Mouse (Mus musculus) megakaryocyte, embryonic 14.5 days (primary cell): ENCODE data around the gene Nat8f4. TPM values are rescaled to one million over a fixed set of nuclear protein-coding genes. Genes with fewer than 3 reads are reported as not detected.
"Not testable (repeated sequence)": the region's sequence is repeated elsewhere in the genome, so short reads cannot be mapped to it uniquely, and the experiment has no call there.

Source experiments
- H3K27me3 ChIP-seq: replicated peaks from 2 replicates; pipeline ENCODE3; 2012; ENCODE audit warnings: inconsistent platforms
- H3K36me3 ChIP-seq: replicated peaks from 2 replicates; pipeline ENCODE3; 2012; ENCODE audit warnings: low read length, inconsistent platforms, mixed read lengths
- H3K4me1 ChIP-seq: 2 replicates; pipeline ENCODE4 v1.6.1; 2012; ENCODE audit warnings: inconsistent platforms
- H3K4me3 ChIP-seq: replicated peaks from 2 replicates; pipeline ENCODE3; 2012; ENCODE audit warnings: moderate library complexity, mild to moderate bottlenecking, inconsistent platforms
- H3K9me3 ChIP-seq: 2 replicates; pipeline ENCODE4 v1.6.1; 2012; ENCODE audit warnings: inconsistent platforms
- FLI1 ChIP-seq: IDR thresholded peaks from 2 replicates; pipeline ENCODE4 v1.6.1; 2012; ENCODE audit warnings: low read length, inconsistent platforms, mixed read lengths
- GATA1 ChIP-seq: IDR thresholded peaks from 3 replicates; pipeline ENCODE4 v1.6.1; 2012; ENCODE audit warnings: mixed read lengths, low read length, inconsistent platforms, borderline replicate concordance
- polyA plus RNA-seq: library from polyadenylated mRNA; stranded (reverse); fragments of >175 nt; gene quantifications from 2 replicates; pipeline ENCODE4 v1.2.3, GENCODE M21; 2012; ENCODE audit warnings: low replicate concordance; ENCODE audit not compliant: insufficient read depth

Nat8f4 gene
- polyA plus RNA-seq, 1 experiment = not detected

DNA sequence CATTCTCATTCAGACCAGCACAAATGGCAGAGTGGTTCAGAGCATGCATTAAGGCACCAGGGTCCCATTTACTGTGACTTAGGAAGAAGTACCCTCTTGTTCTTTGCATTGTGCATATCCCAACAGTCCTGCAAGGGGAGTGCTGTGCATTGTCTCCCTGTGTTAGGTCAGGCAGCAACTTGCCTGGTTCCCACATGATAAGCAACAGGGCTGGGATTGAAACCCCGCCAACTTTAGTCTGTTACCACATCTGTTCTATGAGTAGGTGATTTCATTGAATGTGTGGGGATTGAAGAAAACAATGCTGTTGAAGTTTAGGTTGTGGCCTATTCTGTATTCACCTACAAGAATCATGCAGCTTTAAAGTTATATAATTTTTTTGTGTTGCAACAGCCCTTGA lies 22.0 kb upstream of the Nat8f4 start:
- Histone ChIP-seq H3K9me3 (no peaks in the 10 kb centered on the region), H3K4me3 (no peak overlapping the region), H3K4me1 (peaks cover 5% of the 10 kb centered on the region), H3K27me3 (no peaks in the 10 kb centered on the region), H3K36me3 (peaks cover 90% of the 10 kb centered on the region)
- no peak for TF ChIP-seq FLI1
- TF ChIP-seq GATA1 = no peak

DNA sequence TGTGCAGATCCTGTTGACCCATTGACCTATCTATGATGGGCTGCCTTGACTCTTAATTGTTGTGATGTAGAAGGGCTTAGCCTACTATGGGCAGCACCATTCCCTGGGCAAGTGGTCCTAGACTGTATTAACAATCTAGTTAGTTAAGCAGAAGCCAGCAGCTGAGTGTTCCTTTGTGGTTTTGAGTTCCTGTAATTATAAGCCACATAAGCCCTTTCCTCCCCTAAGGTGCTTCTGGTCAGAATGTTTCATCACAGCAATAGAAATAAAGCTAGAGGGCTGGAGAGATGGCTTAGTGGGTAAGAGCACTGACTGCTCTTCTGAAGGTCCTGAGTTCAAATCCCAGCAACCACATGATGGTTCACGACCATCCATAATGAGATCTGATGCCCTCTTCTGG lies 19.0 kb upstream of the Nat8f4 start:
- H3K9me3 ChIP-seq = no peaks in the 10 kb centered on the region
- peaks cover 91% of the 10 kb centered on the region for H3K36me3 ChIP-seq
- TF ChIP-seq GATA1 = no peak
- no peak for TF ChIP-seq FLI1
- H3K4me3 ChIP-seq = no peak overlapping the region
- H3K27me3 ChIP-seq = no peaks in the 10 kb centered on the region
- peaks cover 5% of the 10 kb centered on the region for H3K4me1 ChIP-seq

DNA sequence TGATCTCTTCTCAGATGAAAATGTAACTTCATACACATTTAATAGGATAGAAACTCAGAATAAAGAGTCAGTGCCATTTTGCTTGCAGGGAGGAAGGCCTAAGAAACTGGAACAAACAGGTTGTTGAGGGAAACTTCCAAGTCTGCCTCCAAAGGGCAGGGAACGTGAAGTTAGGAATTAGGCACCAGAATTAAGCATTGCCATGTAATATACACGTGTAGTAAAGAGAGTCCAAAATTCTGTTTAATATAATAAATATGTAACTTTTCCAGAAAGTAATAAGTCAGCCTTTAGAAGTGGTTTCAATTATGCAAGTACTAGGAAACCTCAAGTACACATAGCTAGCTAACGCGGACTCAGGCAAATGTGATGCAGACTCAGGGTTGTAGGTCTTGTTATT lies 14.7 kb upstream of the Nat8f4 start:
- no peak overlapping the region for H3K4me3 ChIP-seq
- H3K36me3 ChIP-seq = peaks cover 51% of the 10 kb centered on the region
- TF ChIP-seq GATA1 = no peak
- TF ChIP-seq FLI1 = no peak
- H3K27me3 ChIP-seq = no peaks in the 10 kb centered on the region
- peaks cover 21% of the 10 kb centered on the region for H3K4me1 ChIP-seq
- no peaks in the 10 kb centered on the region for H3K9me3 ChIP-seq

DNA sequence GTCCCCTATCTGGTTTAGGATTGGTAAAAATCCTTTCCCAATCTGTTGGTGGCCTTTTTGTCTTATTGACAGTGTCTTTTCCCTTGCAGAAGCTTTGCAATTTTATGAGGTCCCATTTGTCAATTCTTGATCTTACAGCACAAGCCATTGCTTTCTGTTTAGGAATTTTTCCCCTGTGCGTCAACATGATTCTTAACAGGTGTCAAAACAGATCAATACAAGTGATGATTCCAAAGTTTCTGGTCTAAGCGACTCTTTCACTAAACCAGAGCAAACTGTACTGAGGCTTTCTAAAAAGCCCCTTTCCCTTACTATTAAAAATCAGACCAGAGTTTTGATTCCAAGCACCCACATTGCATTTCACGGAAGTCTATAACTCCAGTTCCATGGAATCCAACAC lies 13.7 kb upstream of the Nat8f4 start:
- not testable (repeated sequence) for H3K4me3 ChIP-seq, H3K9me3 ChIP-seq, H3K27me3 ChIP-seq
- H3K36me3 ChIP-seq = peaks cover 42% of the 10 kb centered on the region
- peaks cover 22% of the 10 kb centered on the region for H3K4me1 ChIP-seq

DNA sequence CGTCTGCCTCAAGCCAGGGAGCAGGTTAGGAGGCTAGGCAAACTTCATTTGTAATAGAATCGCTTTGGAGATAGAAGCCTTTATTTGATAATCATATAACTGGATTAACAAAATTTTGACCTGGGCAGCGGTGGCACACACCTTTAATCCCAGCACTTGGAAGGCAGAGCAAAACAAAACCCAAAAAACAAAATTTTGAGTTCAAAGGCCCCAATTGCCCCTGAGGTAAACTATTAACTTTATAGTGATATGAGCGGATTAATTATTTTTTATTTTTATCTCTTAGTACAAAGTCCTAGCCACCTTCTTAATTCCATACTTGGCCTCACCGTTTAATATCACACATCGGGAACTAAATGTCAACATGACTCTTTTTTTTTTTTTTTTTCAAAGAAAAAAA lies 11.9 kb upstream of the Nat8f4 start:
- peak overlapping the region; percentile 94 for H3K4me3 ChIP-seq
- H3K4me1 ChIP-seq = peaks cover 24% of the 10 kb centered on the region
- H3K9me3 ChIP-seq = no peaks in the 10 kb centered on the region
- no peaks in the 10 kb centered on the region for H3K27me3 ChIP-seq
- TF ChIP-seq FLI1 = no peak
- no peak for TF ChIP-seq GATA1
- H3K36me3 ChIP-seq = peaks cover 27% of the 10 kb centered on the region

DNA sequence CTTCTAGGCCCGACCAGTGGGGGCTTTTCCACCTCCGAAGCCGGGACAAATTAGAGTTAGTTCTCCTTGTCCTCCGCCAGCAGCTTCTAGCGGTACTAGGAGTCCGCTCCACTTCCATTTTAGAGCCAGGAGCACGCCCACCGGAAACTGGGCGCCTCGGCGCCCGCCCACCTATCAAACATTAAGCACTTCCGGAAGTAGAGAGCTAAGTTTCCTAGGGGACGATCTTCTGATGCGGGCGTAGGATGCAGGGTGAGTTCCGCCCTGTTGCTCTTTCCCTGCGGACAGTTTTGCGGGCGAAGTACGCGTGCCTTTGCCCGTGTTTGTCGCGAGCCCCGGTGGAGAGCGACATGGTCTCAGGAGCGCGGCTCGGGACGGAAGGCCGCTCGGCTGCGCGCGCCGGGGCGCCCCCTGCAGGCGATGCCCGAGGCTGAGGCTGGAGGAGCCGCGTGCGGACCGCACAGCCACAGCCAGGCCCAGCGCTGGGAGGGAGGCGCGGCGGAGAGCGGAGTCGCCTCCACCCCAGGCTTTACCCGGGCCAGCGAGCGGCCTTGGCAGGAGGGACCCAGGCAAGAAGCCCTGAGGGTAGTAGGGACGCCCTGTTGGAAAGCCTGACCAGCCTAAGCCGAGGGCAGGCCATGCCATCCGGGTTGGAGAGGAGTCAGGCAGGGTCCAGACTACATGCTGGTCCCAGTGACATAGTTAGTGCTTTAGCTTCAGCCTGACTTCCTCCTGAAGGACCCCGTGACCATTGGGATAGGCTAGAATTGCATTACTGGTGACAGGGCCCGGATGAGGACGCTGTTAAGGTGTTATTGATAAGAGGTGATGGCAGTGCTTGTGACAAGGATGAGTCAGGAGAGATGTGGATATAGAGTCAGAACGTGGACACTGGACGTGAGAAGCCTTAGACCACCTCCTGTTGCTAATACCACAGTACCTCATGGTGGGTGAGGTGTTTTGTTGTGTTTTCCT lies 11.1 kb upstream of the Nat8f4 start, which contains the start of gene Nat8f1:
Nat8f1 (minus strand) TSS at position 149 of the 975 bp plus-strand sequence.
- Histone ChIP-seq H3K4me3 (peak within 1 kb of the TSS; percentile 94), H3K36me3 (peaks cover 26% of the 10 kb centered on the region), H3K4me1 (peaks cover 24% of the 10 kb centered on the region)
- not testable (repeated sequence) for H3K27me3 ChIP-seq, H3K9me3 ChIP-seq
- peak; percentile 71; the same call in 1 of the 2 replicates for TF ChIP-seq FLI1

DNA sequence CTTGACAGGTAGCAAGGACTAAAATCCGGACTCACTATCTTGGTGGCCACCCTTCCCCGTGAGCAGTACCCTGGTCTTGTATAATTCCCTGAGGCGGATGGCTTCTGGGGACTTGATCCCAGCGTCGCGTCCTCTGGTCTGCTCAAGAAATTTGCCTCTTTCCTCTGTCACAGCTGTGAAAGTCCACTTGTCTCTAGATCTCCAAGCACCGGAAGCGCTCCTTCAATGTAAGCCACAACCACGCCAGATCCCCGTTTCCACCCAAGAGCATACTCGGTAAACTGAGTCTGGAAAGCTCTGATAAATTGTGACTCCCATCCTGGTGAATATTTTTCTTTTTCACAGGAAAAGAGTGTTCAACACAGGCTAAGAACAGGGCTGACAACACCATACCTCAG lies 10.5 kb upstream of the Nat8f4 start:
- Histone ChIP-seq H3K4me1 (peaks cover 24% of the 10 kb centered on the region), H3K4me3 (peak overlapping the region; percentile 94), H3K9me3 (no peaks in the 10 kb centered on the region), H3K27me3 (no peaks in the 10 kb centered on the region), H3K36me3 (peaks cover 20% of the 10 kb centered on the region)
- no peak for TF ChIP-seq GATA1
- no peak for TF ChIP-seq FLI1

DNA sequence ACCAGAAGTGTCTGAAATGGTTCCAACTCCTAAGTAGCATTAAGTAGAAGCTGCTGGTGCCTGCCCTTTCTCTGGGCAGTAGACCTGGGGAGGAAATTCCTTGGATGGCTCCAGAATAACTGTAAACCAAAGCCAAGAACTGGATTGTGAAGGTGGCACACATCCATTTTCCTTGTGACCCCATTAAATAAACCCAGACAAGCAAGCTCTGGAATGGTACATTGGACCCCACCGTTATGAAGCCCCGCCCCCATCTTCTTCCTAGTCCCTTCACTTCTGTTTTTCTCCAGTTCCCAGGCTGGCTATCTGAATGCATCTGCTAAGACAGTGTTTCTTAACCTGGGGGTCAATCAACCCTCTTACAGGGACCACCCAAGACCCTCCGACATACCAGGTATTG lies 6.9 kb upstream of the Nat8f4 start, which contains the start of gene Tprkb:
Tprkb (plus strand) TSS at position 279 of the 400 bp plus-strand sequence.
- H3K4me1 ChIP-seq = peaks cover 24% of the 10 kb centered on the region
- H3K36me3 ChIP-seq = peaks cover 8% of the 10 kb centered on the region
- TF ChIP-seq FLI1 = no peak
- no peak for TF ChIP-seq GATA1
- no peak within 1 kb of the TSS for H3K4me3 ChIP-seq
- H3K27me3 ChIP-seq = no peaks in the 10 kb centered on the region
- H3K9me3 ChIP-seq = no peaks in the 10 kb centered on the region

DNA sequence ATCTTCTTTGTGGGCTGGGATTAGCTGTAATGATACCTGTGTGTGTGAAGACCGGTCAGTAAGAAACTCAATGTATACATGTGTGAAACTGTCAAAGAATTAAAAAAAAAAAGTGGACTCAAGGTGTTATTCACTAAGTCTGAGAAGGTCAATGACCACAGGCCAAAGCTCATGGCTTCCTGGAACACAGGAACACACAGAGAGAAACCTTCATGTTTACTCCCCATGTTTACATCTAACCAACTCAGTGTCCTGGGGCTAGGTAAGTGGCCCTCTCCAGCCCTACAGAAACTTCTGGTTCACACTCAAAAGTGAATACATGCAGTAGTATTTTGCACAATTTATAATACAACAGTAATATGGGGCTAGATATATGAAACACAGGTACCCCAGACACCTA lies 5.0 kb upstream of the Nat8f4 start:
- H3K36me3 ChIP-seq = peaks cover 8% of the 10 kb centered on the region
- H3K4me3 ChIP-seq = no peak overlapping the region
- H3K9me3 ChIP-seq = no peaks in the 10 kb centered on the region
- peaks cover 14% of the 10 kb centered on the region for H3K4me1 ChIP-seq
- TF ChIP-seq GATA1 (no peak), FLI1 (no peak)
- H3K27me3 ChIP-seq = peaks cover 2% of the 10 kb centered on the region

DNA sequence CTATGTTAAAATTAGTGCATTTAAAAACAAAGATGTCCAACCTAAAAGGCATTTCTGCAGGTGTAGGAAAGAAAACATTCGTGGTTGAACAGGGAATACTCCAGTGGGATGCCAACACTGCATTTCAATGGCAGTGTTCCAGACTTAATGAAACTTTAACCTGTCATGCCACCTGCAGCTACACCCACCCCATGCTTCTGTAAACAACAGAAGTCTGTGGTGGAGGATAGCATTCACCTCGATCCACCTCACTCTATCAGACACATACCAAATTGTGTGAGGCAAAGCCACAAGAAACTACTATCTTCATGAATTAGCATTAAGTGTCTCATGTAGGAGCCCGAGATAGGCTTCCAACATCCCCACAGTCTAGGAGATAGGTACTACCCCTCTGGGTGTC lies 3.7 kb upstream of the Nat8f4 start:
- peaks cover 5% of the 10 kb centered on the region for H3K27me3 ChIP-seq
- TF ChIP-seq GATA1 = no peak
- TF ChIP-seq FLI1 = no peak
- H3K9me3 ChIP-seq = no peaks in the 10 kb centered on the region
- no peak overlapping the region for H3K4me3 ChIP-seq
- peaks cover 9% of the 10 kb centered on the region for H3K4me1 ChIP-seq
- peaks cover 8% of the 10 kb centered on the region for H3K36me3 ChIP-seq

DNA sequence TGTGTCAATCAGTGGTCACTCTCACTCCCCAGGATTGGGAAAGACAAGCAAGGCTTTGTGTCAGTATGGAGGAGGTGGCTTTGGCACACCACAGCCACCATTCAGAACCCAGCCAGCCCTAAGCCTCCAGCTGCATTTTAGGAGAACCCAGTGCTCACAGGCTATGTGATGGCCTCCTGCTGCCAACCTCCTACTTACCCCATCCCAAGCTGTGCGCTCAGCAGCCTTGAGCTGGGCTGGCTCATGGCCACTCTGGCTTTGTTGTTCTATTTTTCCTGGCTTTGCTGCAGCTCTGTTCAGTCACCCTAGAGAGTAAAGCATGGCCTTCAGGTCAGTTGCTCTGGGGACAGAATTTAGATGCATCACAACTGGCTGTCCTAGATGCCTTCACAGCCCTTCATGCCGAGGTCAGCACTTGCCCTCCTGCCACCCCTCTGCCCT lies 2.2 kb upstream of the Nat8f4 start:
- H3K9me3 ChIP-seq, H3K36me3 ChIP-seq, H3K27me3 ChIP-seq, H3K4me1 ChIP-seq, H3K4me3 ChIP-seq: not testable (repeated sequence)
